Mouse (Mus musculus) CD4-positive helper T cell, adult 2 months (primary cell): ENCODE results near the gene Abracl.

ENCODE experiments used
- DNase-seq: peaks from one replicate; pipeline ENCODE4 v3.0.0-alpha.2; 2012; ENCODE audit warnings: low read depth, missing footprints, low spot score

The Abracl gene

GRCm38 (mm10) chr10:18021576-18022311, 1.3 kb downstream of the Abracl start:
- DNase-seq: no peak

DNA sequence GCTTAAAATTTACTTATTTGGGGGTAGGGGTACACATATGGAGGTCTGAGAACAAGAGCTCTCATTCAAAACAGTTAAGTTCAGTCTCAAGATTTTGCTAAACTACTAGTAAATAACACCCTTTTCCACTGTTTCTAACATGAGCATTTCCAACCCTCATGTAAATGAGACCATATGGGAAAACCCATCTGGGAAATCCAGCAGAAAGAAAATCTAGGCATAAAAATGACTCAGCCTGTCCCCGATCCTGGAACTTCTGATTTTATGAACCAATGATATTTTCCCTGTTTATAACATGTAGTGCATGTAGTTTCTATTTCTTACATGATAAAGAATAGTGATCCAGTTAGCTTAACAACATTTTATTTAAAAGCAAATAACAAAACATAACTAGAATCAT, 2.2 kb downstream of the Abracl start:
- DNase-seq: no peak

DNA sequence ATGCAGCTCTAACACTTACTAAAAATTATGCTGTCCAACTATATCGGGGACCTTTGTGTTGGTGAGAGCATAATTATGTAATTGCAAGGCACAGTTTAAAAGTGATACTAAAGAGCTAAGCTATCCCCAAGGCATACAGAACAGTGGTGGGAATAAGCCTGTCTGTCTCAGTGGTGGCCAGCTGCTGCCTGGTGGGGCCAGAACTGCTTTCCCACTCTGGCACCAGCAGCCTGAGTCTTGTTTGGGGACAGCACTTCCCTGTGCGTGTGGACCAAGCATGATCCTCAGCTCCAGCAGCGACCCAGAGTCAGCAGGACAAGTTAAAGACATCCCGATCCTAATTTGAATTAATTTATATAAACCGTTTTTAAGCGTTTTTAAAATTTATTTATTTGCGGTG, 2.6 kb downstream of the Abracl start:
- DNase-seq: no peak

DNA sequence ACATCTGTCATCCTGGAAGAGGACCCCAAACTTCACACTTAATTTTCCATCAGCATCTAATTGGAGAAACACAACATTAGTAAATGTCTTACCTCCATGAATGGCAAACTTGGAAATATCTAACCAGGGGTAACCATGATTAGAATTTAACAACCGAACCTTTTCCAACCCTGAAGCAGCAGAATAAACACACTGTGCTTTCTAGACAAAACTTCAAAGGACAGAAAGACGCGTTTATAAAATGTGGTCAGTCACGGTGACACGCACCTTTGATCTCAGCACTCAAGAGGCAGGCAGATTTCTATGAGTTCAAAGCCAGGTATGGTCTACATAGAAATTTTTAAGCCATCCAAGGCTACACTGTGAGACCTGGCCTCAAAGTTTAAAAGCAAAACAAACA, 11.3 kb downstream of the Abracl start:
- DNase-seq: peak; percentile 21

GRCm38 (mm10) chr10:18009744-18010143, 13.3 kb downstream of the Abracl start:
- no peak for DNase-seq

DNA sequence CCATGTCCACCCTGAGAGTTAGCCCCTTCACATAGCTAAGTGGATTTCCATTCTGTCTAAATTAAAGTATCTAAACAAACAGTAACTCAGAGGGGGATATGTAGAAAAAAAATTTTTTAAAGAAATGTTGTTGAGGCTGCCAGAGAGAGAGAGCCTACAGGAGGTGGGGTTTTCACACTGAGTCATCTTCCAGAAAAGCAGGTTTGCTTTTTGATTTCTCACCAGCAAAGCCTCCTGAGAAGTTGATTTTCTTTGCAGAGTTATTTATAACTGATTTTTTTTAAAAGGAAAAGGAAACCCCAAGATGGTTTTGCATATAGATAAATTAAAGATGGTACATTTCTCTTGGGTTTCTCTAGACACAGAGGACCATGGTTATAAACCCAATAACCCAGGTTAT, 15.0 kb downstream of the Abracl start:
- DNase-seq: peak; percentile 25

DNA sequence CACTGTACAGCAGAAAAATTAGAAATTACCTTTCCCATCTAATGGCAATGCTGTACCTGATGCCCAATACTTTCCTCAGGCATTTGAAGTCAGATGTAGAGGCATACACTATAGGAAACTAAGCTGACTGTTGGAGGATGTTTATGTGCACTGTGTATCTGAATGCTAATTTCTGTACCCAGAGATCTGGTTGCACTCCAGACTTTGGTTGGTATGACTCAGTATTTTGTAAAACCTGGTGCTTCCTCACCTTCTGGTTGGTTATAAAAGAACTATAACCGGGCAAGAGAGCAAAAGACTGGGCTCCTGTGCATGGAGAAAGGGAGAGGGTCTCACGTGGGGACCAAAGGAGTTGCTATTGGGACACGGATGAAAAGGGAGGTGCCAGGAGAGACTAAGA, 15.8 kb downstream of the Abracl start:
- no peak for DNase-seq

- no peak for DNase-seq
Observed at GRCm38 (mm10) chr10:18006756-18007155, 16.3 kb downstream of the Abracl start.

DNA sequence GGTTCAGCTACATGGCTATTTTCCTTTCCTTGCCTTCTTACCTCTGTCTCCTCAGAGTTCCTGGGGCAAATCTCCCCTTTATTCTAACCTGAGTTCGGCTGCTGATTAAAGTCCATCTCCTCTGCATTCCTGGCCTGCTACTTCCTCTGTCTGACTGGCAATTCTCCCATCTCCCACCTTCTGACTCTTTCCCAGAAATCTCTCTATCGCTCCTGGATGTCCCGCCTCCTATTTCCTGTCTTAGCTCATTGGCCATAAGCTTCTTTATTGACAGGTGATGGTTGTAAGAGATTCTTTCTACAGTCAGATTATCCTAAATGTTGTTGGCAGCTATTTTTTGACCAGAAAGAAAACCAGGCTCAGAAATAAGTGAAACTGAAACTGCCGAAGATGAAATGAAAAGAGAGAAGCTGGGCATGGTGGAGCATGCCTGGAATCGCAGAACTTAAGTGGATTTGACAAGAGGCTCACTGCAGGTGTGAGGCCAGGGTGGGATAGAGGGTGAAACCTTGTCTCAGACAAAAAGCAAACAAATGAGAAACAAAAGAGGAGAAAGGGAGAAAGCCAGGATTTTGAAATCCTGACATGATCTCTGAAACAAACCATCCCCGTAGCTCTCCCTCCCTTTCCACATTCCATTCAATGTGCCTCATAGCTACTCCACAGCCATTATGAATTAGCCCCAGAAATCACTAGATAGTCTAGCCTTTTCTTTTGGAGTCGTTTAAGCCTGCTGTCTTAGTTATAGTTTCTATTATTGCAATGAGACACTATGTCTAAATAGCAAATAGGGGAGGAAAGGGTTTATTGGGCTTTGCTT, 17.7 kb downstream of the Abracl start:
- no peak for DNase-seq

DNA sequence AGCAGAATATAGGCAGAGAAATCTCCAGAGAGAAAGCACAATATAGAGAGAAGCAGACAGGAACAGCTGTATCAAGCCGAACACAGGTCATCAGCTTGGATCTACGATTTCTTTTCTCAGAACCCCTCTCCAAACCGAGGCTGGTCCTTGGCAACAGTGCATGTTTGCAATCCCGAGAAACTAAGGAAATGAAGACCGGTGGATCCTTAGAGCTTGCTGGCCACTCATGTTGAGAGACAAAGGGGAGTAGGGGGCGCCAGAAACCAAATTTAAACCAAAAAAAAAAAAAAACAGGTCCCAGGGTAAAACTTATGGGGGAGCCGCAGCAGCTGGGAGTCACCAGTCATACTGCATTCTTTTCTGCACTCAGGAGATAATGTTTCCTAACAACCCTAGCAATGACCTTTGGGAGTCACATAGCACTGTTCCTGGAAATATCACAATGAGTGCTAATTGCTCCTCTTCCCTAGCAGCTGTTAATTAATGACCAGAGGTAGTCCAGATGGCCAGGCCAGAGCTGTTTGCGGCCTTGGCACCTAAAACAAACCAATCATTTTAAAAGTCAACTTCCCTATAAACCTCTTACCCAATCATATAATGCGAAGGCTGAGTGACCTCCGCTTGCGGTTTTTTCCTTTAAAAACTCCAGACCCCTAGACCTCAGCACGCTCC, 19.0 kb downstream of the Abracl start:
- DNase-seq: no peak

GRCm38 (mm10) chr10:17990576-17990975, 32.5 kb downstream of the Abracl start:
- no peak for DNase-seq

DNA sequence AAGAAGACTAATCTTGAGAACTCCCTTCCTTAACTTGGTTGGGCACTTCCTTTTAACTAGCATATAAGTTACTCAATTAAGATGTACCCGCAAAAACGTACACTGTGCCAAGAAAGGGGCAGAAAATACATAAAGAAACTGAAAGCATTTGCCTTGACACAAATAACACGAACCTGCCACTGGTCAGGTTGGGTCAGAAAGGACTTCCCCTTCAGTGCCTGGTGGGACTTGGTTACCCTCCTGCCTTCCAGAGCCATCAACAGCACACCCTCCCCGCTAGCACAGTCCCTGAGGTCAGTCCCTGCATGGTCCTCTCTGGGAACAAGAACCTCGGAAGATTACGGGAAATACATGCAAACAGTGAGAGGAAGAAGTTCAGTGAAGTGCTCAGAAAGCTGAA, 34.0 kb downstream of the Abracl start:
- DNase-seq: peak; percentile 38

- peak; percentile 74 for DNase-seq
Observed at GRCm38 (mm10) chr10:17987823-17988423, 35.2 kb downstream of the Abracl start.

DNA sequence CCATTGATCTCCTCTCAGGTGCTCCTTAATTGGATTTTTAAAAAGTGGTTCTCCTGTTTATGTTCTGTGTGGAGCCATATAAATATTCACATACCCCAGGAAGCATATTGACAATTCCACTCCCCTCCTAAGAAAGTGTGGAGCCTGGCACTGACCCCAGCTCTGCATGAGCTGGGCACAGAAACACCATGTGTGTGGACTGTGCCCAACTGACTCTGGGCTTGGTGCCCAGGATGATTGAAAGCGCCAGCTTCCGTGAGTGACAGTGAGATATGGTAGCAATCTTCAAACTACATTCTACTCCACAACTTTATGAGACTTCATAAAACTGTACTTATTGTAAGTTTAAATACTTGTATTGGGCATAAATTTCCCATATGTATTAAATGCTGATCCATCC, 39.8 kb downstream of the Abracl start:
- no peak for DNase-seq

- peak; percentile 18 for DNase-seq
Observed at GRCm38 (mm10) chr10:17966090-17966489, 57.0 kb downstream of the Abracl start.
